Mouse (Mus musculus) kidney, postnatal 25 days (tissue): ENCODE results near the gene Tnk2.
A peak's percentile ranks its signal among the peaks of the same experiment; 100 is the strongest.

Source experiments
- DNase-seq, 2 experiments: peaks; one replicate each; pipeline ENCODE4 v3.0.0; 2021; ENCODE audit warnings: mixed read lengths in 2 of 2

The Tnk2 gene

GRCm38 (mm10) chr16:32715364-32715763, 71.7 kb downstream of the Tnk2 start:
- no peak for DNase-seq

GRCm38 (mm10) chr16:32723163-32723562, 79.5 kb downstream of the Tnk2 start:
- no peak for DNase-seq

- DNase-seq = no peak
Observed at GRCm38 (mm10) chr16:32723767-32724166, 80.1 kb downstream of the Tnk2 start.

GRCm38 (mm10) chr16:32724259-32724658, 80.6 kb downstream of the Tnk2 start:
- DNase-seq = no peak

- DNase-seq = no peak
Observed at GRCm38 (mm10) chr16:32726501-32726900, 82.8 kb downstream of the Tnk2 start.

- DNase-seq = peak; percentile 44 to 66
Observed at GRCm38 (mm10) chr16:32728240-32728639, 84.6 kb downstream of the Tnk2 start.

GRCm38 (mm10) chr16:32728730-32729129, 85.1 kb downstream of the Tnk2 start:
- no peak for DNase-seq
